Mouse (Mus musculus) adrenal gland, postnatal 14 days (tissue): ENCODE data around the gene Ube2u. TPM values are rescaled to one million over a fixed set of nuclear protein-coding genes. Genes with fewer than 3 reads are reported as not detected.
"Not testable (repeated sequence)": the region's sequence is repeated elsewhere in the genome, so short reads cannot be mapped to it uniquely, and the experiment has no call there.

Experiments
- DNase-seq: peaks from one replicate; pipeline ENCODE4 v3.0.0; 2021; ENCODE audit warnings: mixed read lengths
- long read RNA-seq, 2 experiments: library from polyadenylated mRNA; stranded (forward); transcript quantifications; one replicate each; pipeline ENCODE4 v2.0.0; 2021
- total RNA-seq: library from RNA; stranded (reverse); gene quantifications from 2 replicates; pipeline ENCODE4 v1.2.3, GENCODE M21; 2021

Ube2u gene
- not detected in 2 replicates for total RNA-seq
- long read RNA-seq, experiment 1, result 0 reads
- long read RNA-seq, experiment 2, result 0 reads

DNA sequence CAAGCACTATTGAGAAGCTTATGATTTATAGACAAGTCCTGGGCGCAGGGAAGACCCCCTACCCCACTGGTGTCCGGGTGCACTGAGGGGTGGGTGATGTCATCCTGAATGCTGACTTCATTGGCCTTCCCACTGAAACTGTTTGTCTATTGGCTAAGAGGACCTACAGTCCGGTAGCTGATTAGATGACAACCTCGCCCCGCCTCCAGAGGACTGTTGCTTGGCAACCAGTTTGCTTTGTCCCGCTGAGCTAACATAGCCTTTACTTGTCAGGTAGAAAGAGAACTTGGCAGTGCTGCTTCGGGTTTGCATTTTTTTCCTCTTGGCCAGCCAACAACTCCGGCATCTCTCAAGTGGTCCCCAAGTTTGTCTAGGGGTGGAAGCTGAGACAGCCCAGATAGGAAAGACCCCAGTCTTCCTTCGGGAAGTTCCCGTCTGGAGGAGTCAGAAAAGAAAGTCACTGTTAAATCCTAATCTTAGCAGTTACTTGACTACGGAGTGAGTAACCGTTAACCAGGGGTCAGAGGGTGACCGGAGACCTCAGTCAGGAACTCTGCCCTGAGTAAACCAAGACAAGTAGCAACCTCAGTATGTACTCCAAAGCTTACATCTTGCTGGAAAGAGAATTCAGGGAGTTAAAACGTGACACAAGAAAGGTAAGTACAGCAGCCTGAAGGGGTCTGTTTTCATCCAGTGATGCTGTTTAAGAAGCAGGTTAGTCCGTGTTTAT lies at the start of gene Ube2u:
Ube2u (plus strand) TSS at position 258 of the 730 bp plus-strand sequence.
- peak; percentile 81 for DNase-seq

DNA sequence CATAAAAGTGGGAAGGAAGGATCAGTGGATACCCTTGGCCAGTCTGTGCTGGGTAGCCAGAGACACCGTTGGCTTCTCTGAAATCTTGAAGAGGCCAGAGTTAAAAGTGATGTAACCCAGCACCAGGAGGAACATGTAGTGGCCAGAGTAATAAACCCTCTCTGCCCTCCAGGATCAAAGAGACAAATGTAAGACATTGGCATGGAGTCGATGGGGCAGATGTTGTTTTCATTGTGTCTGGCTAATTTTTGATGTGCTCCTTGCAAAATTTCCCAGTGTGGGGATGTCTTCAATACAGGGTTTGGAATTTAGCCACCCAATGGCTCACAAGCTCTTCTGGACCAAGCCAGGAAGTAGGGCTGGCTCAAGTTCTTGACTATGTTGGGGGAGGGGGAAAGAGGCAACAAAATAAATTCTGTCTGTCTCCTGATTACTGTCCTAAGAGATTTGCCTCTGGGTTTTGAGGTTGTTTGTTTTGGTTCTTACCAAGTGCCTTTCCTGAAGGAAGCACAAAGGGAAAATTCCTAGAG lies 49.2 kb upstream of the Ube2u start:
- no peak for DNase-seq

DNA sequence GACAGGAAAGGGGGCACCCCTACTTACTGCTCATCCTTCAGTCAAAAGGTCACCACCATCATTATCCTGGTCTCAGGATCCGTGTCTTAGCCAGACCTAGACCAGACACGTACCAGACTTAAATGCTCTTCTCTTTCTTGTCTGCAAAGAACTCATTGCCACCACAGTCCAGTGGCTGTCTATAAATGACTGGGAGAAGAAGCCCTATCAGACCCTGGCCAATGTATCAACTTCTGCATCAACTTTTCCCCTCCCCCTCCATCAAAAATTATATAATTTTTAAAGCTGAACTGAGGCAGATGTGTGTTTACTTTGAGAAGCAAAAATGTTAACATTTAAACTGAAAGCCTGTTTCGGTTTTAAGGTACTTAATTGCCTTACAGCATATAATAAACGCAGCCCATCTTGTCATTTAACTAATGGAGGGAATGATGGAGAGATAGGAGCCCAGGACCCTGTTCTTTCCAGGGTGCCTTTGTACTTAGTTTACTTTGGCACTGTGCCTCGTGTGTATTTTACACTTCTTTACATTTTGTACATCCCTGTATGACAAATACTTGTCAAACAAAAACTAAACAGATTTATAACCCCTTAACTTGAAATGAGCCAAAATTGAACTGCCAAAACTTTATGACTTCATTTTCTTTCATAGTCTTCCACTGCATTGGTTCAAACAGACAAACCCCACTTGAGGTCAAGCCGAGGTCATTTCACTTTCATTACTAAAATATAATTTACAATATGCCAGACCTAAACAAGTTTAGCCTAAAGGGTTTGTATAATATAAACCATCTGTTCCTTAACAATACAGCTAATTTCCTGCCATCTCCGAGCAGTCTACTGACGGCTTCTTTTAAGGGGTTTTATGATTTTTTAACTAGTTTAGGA lies 43.1 kb upstream of the Ube2u start:
- no peak for DNase-seq

DNA sequence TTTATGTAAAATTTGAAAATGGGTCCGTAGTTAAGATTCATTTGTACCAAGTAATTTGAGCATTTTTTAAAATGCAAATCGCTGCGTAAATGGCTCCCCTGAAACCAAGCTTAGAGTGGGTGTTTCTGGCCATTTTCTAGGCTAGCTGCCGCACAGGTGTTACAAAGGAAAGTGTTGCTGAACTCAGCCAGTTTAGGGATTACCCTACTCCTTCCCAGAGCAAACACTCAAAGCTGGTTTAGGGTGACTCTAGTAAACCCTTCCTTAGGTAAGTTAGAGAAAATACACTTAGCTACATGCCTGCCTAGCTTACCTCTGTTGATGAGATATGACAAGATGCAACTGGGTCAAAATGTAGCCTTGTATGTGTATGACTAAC lies 42.5 kb upstream of the Ube2u start:
- DNase-seq, result no peak

DNA sequence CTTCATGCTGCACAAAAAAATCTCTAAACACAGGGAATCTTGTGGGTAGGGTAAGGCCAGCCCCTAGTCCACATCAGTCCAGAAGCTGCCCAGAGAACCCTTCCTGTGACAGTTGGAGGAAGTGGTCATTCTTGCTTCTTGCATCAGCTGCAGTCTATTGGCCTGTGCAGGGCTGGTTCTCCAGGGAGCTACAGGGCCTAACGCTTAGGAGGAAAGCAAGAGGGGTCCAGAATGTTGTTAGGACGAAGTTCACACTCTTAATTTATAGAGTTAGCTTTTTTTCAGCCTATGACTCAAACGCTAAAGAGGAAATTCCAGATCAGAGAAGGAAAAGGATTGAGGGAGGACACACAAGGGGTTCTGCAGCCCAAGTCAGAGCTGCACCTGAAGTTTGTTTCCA lies 31.8 kb upstream of the Ube2u start:
- DNase-seq, result no peak

DNA sequence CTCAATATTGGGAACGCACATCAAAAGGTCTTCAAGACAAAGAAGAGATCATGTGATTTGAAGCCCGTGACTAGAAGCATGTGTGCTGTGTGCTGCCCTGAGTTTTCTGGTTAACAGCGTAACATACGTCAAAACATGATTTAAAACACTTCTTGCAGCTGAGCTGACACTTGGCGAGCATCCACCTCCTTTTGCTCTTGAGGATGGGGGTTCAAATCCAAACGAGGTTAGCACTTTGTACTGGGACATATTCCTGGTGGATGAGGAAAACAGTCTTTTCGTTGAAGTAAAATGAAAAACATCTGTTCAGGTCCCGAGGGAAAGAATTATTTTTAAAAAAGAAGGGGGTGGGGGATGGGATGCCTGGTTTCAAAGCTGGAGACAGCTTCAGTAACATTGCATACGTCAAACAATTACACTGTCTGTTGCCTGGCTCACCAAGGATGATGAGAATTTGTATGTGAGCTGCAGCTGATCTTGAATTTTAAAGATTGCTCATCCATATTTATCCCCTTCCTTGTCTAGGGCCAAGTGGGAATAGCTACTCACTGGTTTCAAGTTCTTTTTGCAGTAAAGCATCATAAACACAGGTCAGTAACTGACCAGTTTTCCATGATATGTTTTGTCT lies 16.0 kb upstream of the Ube2u start:
- DNase-seq, result no peak

DNA sequence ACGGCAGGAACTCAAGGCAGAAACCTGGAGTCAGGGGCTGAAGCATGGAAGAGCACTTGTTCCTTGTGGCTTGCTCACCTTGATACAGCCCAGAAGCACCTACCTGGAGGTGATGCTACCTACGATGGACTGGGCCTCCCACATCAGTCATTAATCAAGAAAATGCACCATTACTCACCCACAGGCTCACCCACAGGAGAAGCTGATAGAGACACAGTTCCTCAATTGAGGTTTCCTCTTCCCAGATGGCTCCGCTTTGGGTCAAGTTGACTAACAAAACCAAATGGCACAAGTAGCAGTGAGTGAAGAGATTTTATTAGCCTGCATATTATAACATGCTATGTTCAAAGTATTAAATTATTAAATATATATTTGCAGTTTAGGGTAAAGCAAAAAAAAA lies 9.8 kb downstream of the Ube2u start:
- DNase-seq, result no peak

DNA sequence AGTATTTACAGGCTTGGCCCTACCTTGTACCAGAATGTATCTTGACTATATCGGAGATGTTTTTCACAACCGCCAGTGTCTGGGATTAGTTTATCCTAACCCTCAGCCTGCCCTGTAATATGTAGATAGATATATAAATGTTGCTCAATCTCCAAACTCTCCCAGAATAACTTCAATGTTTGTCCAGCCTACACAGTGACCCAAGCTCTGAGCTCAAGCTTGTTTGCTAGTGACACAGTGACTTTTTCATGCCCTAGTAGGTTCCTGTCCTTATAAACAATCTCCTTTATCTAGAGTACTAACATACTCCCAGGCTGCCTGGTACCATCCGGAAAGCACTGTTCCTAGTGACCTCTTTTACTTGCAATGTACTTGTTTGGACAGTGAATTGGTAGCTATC lies 16.5 kb downstream of the Ube2u start:
- DNase-seq, result no peak

DNA sequence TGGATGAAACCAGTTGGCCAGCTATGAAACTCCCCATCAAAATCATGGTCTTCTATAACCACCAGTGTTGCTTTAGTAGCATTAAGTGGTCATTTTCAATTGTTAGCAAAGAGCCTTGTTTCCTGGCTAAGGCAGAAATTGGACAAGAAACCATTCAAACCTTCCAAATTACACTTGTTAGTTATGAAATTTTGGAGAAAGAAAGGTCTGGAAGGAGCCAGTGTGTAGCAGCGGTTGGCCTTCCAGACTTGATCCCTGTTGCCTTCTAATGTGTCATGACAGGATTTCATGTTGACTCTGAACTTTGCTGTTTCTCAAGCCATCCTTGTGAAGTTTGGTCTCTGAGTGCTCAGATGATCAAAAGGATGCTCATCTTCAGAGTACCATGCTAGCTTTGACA lies 17.9 kb downstream of the Ube2u start:
- no peak for DNase-seq

DNA sequence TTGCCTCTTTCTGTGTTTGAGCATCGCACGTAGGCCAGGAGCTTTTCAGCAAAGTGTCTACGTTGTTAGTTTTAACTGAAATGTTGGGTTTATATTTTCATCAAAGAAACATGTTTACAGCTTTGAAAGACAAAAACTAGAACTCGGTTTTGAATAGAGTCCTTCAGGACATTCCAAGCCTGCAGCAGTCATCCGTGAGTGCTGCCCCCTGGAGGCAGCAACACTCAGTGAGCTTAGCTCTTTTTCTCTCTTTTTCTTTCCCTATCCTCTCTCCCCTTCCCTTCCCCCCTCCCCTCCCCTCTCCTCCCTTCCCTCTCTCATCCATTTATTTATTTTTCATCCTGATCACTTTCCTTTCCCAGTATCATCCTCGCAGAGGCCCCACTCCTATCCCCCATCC lies 19.5 kb downstream of the Ube2u start:
- DNase-seq, result peak; percentile 19

DNA sequence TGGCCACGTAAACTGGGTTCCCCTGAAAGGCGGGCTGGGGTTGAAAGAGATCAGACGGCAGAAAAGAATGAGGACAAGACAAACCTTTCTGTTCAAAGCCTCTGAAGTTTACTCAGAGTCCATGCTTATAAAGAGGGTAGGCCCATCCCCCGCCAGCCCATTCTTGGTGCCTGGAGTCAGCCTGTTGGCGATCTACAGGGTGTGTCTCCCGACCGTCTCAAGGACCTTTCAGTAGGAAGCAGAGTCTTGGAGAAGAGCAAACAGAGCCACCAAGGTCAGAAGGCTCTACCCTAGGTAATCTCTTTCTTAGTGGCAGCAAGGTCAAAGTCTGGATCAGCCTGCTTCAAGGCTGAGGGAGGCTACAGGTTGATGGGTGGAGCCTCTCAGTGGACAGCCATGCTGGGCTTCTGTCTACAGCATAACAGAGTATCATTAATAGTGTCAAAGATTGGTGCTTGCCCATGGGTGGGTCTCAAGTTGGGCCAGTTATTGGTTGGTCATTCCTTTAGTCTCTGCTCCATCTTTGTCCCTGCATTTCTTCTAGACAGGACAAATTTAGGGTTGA lies 20.5 kb downstream of the Ube2u start:
- not testable (repeated sequence) for DNase-seq

DNA sequence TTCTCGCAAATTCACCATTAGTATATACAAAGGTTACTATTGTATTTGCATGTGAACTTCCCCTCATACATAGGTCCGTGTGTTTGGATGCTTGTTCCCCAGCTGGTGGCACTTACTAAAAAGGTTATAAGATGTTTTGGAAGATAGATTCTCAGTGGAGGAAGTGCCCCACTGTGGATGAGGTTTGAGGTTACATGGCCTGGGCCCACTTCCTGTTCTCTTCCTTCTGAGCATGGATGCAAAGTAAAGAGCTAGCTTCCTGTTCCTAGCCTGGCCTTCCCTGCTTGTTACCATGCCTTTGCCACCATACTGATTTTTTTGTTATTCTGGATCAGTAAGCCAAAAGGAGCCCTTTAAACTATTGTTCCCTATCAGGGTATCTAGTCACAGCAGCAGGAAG lies 24.7 kb downstream of the Ube2u start:
- no peak for DNase-seq

DNA sequence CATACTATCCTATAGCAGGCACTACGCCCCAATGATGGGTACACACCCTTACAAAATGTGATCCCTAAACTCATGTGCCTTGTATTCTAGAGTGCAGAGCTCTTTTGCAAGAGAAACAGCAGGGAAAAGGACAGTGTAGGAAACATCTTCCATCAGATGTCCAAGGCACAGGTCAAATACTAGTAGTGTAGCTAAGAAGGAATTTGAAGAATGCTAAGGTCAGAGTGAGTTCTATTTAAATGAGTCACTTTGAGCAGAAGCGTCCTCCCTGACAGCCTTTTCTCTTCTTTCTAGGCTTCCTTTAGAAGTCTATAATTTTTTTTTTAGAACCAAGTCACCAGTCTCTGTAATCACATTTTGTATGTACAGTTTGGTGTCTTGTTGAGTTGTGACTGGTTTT lies 39.0 kb downstream of the Ube2u start:
- DNase-seq, result no peak

DNA sequence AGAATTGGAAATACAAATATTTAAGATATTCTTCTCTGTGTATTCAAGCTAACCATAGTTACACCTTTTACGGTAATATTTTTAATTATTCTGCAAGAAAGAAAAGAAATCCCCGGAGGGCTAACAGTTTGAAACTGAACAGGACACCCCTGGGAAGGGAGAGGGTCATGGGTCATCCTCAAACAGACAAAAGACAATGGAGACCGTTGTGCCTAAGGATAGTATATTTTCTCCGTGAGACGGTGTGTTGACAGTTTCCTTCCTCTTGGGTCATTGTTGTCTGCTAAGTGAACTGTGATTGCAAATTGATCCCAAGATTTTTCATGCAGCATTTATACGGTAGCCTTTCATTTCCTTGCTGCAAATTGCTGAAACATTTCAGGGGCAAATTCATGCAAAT lies 43.9 kb downstream of the Ube2u start:
- DNase-seq, result no peak

DNA sequence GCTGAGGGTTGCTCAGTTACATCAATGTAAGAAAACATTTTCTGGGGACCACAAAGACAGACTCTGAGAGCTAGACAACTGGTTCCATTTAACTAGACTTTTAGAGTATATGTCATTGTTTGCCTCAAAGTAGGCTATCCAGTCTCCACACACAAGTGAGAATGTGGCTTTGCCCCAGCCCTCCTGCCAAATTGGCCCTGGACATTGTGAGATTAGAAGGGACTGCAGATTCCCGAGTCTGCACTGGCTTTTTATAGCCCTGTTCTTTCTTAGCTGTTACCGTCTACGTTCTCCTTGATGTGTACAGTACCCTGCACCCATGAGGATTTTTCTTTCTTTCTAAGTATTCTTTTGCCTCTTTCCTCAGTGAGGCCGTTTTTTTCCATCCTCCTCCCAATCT lies 46.1 kb downstream of the Ube2u start:
- no peak for DNase-seq

DNA sequence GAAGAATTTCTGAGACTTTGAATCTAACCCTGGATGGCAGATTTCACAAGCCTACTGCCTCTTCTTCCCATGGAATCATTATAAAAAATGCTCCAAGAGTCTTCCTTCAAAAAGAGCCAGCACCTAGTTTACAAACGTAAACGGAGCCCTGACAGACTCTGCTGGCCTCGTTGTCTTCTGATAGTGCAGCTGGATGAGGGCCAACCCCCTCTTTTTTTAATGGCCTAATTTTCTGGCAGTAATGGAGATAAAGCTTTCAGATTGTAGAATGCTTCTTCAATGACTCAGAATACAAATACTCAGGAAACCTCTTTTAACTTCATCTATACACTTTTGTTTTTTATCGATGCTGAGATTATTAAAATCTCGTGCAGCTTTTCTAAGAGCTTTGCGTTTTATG lies 47.6 kb downstream of the Ube2u start:
- peak; percentile 73 for DNase-seq

DNA sequence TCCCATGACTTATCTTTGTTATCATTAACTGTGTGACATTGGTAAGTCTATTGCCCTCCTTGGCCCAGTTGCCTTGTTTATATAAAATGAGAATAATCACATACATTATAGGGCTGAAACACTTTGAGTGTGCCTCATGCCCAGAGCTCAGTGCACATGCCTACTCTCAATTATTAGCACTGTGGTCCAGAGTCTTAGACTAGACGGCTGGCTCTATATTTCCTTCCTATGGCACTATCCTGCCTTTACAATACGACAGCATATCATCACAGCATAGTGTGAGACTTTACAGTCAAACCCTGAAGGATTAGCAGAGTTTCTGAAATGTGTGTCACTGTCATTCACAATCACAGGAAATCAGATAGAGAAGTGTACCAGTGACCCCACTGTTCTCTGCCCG lies 48.4 kb downstream of the Ube2u start:
- no peak for DNase-seq

DNA sequence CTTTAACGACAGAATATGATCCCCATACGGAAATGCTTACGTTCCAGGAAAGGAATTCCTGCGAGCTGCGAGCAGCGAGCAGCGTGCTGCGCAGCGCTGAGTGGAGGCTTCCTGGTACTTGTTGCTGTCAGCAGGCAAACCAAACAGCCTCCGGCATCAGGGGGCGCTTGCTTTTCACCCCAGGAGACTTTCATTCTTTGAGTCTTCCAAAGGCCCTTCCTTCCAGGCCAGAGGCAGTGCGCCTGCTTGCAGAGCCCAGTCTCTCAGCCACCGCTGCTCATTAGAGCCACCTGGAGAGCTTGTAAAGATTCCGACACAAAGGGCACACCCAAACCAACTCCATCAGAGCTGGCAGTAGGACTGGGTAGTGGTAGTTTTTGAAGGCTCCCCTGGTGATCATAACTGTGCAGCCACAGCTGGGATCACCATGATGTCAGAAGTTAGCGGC lies 48.9 kb downstream of the Ube2u start:
- no peak for DNase-seq

DNA sequence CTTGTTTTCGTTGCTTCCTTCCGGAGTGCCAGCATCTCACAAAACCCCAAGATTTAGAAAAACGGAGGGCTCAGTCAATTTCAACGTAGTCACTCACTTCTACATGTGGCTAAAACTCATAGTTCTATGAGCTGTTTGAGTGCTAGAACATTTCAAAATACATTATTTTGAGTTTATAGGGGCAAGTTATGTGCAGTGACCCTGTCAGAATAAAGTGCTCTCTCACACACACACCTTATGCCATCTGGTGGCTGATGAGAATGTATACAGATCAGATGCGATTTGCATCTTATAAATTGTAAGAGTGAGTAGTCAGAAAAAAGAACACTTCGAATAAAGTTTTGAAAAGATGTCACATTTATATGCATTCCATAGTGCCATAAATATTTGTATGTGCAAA lies 55.0 kb downstream of the Ube2u start:
- DNase-seq, result no peak

DNA sequence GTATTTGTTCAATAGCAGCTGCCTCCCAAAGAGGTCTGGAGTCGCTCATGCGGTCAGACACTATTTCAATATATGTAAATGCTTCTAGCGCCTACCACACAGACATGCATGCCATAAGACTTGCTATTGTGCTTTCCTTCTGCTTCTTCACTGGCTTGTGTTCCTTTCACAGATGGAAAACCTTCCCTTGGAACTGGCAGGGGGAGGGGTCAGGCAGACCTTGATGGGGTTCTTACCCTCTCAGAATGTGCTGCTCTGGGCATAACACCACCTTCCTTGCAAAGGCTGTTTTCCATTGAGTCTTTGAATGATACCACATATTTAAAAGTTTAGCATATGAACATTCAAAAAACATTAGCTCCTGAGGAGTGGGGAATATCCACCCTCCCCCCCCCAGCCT lies 56.3 kb downstream of the Ube2u start:
- no peak for DNase-seq

DNA sequence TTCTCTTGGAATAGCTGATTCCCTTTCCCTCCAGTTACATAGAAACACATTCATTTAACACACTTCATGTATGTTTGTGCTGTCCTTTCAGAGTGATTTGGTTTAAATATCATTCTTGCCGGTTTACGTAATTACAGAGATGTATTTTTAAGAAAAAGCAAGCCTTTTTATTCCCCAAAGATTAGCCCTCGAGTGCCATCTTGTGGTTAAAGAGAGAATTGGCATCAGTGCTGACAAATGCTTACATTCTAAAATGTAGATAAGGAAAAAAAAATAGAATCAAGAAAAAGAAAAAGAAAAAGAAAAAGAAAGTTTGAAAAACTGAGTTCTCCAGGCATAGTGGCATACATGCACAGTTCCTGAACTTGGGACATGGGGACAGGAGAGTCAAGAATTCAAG lies 59.2 kb downstream of the Ube2u start:
- DNase-seq, result peak; percentile 63

DNA sequence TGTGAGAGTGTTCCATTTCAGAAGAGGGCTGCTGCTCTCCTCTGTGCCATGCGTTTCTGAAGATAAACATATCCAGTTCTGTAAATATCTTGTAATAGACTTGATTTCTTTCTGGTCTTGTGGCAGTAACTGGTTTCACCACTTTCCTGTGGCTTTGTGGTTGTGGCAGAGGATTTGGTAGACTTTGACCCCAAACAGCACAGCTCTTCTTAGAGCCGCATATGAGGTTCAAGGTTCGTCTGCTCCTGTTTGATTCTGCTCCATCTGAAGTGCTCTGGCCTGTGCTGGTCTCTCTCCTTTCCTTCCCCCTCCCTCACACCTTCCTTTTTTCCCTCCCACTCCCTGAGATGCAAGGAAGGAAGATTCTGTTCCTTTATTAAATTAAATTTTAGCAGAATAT lies 60.8 kb downstream of the Ube2u start:
- DNase-seq, result no peak

DNA sequence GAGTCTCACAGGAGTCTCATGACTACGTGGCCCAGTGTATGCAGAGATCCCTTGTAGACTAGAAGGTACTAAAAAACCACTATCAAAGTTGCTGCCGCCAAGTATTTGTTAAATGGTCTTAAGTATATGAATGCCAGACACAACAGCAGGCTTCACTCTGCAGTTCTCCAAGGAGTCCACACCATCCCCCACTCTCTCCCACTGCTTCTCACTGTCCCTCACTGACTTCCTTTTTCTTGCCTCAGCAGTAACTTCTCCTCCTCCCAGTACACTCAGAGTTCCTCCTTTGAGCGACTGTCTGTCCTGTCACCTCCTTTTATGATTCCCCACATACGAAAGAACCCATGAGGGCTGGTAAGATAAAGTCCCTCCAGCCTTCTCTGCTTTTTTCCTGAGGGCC lies 69.3 kb downstream of the Ube2u start:
- DNase-seq, result no peak
